Mouse (Mus musculus) left cerebral cortex, postnatal 36 days (tissue): ENCODE results near the gene Plaur. TPM values are rescaled to one million over a fixed set of nuclear protein-coding genes. Genes with fewer than 3 reads are reported as not detected.

ENCODE experiments used
- total RNA-seq, 2 experiments: library from RNA; stranded (reverse); gene quantifications; 2 replicates each; pipeline ENCODE4 v1.2.3; 2021

Gene Plaur
- total RNA-seq, 2 experiments from 2014 or later: 0.91 to 1.7 TPM

Other genes with a start within 250 kb of the Plaur start
- 10 to 100 TPM in 1 of 2 experiments, 1 to 10 TPM in 1; 8.6 to 10.8 TPM for gene Zfp109, start 224.9 kb upstream of the Plaur start, total RNA-seq
- 1 to 10 TPM; 7.8 to 9.1 TPM for gene Zfp108, start 207.7 kb upstream of the Plaur start, total RNA-seq
- 10 to 100 TPM; 11.8 to 12.6 TPM for gene Zfp93, start 192.1 kb upstream of the Plaur start, total RNA-seq
- 10 to 100 TPM; 21.9 to 23.9 TPM for gene Zfp61, start 161.3 kb upstream of the Plaur start, total RNA-seq
- 10 to 100 TPM; 13.2 to 16.2 TPM for gene Zfp94, start 145.8 kb upstream of the Plaur start, total RNA-seq
- gene Tescl, start 128.5 kb upstream of the Plaur start, total RNA-seq: not detected
- not detected for gene Lypd5, start 113.3 kb upstream of the Plaur start, total RNA-seq
- gene Kcnn4, start 92.2 kb upstream of the Plaur start, total RNA-seq: under 1 TPM; 0.42 to 0.77 TPM
- 10 to 100 TPM; 39.6 to 51.1 TPM for gene Smg9, start 62.9 kb upstream of the Plaur start, total RNA-seq
- gene Irgc1, start 10.2 kb upstream of the Plaur start, total RNA-seq: under 1 TPM; 0.42 to 0.72 TPM
- gene Cadm4, start 19.5 kb downstream of the Plaur start, total RNA-seq: 100 to 1,000 TPM; 235 to 307 TPM
- 10 to 100 TPM; 47.9 to 49.4 TPM for gene Zfp428, start 44.5 kb downstream of the Plaur start, total RNA-seq
- gene AC161166.1, start 50.0 kb downstream of the Plaur start, total RNA-seq: not detected
- 10 to 100 TPM; 80.8 to 89.2 TPM for gene Irgq, start 68.2 kb downstream of the Plaur start, total RNA-seq
- gene Pinlyp, start 83.6 kb downstream of the Plaur start, total RNA-seq: not detected
- gene Xrcc1, start 83.8 kb downstream of the Plaur start, total RNA-seq: 10 to 100 TPM; 29.8 to 41.4 TPM
- 10 to 100 TPM; 11.8 to 14.3 TPM for gene Ethe1, start 125.1 kb downstream of the Plaur start, total RNA-seq
- 1 to 10 TPM; 6.6 to 6.8 TPM for gene Zfp575, start 125.2 kb downstream of the Plaur start, total RNA-seq
- under 1 TPM; 0.22 to 0.48 TPM for gene Phldb3, start 148.3 kb downstream of the Plaur start, total RNA-seq
- 1 to 10 TPM in 1 of 2 experiments, under 1 TPM in 1; 0.32 to 1.3 TPM for gene Lypd3, start 174.1 kb downstream of the Plaur start, total RNA-seq
- not detected for gene Tex101, start 214.2 kb downstream of the Plaur start, total RNA-seq
- gene BC049730, start 246.8 kb downstream of the Plaur start, total RNA-seq: not detected